Comparison of ENCODE assay signal across 8 mouse cellular contexts in genomic region chr1:95590108-95590507, GRCm38 (mm10).
DNase-seq lines count a peak whose midpoint lies in the region; ATAC-seq lines count a peak whose summit lies in the region.

No protein-coding gene starts in this region.

- no peaks in the 10 kb centered on the region for H3K9me3 ChIP-seq in intestine, embryonic 15.5 days

- H3K4me2 ChIP-seq in intestine, embryonic 15.5 days (replicated peaks) = no peak overlapping the region

- no peaks in the 10 kb centered on the region for H3K36me3 ChIP-seq in intestine, embryonic 15.5 days

- H3K4me1 ChIP-seq in intestine, embryonic 15.5 days (replicated peaks) = no peaks in the 10 kb centered on the region

- H3K4me3 ChIP-seq in intestine, embryonic 15.5 days (replicated peaks) = no peak overlapping the region

- WGBS in intestine, embryonic 15.5 days = 67% methylated on average over 2 of the region's 2 CpGs

- no peak overlapping the region for H3K27ac ChIP-seq in intestine, embryonic 15.5 days

- peak; percentile 10 to 25 for DNase-seq in adrenal gland, adult (ENCODE audit: inconsistent age in 2 of 2, low spot score in 1 of 2)
- no peak for DNase-seq in adrenal gland, postnatal 25 days
- peak; percentile 5 to 11 for DNase-seq in left cerebral cortex, postnatal 14 days (ENCODE audit: low spot score in 2 of 2)
- DNase-seq in left cerebral cortex, postnatal 36 days (ENCODE audit: low spot score in 2 of 2) = no peak
- DNase-seq in heart, postnatal 4 days = peak; percentile 18
- DNase-seq in skeletal muscle tissue, adult 2 months (ENCODE audit: low read depth, low spot score) = peak; percentile 43

- H3K27me3 ChIP-seq in intestine, embryonic 15.5 days (replicated peaks) = no peaks in the 10 kb centered on the region

- intact Hi-C loops in left cerebral cortex, postnatal 14 days (cut with DNase I) = no loop called here
- intact Hi-C loops in left cerebral cortex, postnatal 36 days (cut with DNase I) = no loop called here

- no peak overlapping the region for H3K9ac ChIP-seq in intestine, embryonic 15.5 days

- ATAC-seq in intestine, embryonic 15.5 days = no peak
- ATAC-seq in frontal cortex, adult (ENCODE audit: low TSS enrichment) = no peak

Comparison
In these comparisons a context has a peak if more than half of its experiments do, and no peak if none do; other contexts are left out.
1. DNase-seq: peak in adrenal gland, adult (2 of 2), left cerebral cortex, postnatal 14 days (2 of 2), heart, postnatal 4 days (single experiment) and skeletal muscle tissue, adult 2 months (single experiment); none in adrenal gland, postnatal 25 days (single experiment) and left cerebral cortex, postnatal 36 days (0 of 2).